Mouse (Mus musculus) adrenal gland, postnatal 0 days (tissue): ENCODE results near the gene Ildr2. TPM values are rescaled to one million over a fixed set of nuclear protein-coding genes. Genes with fewer than 3 reads are reported as not detected.

Experiments
- polyA plus RNA-seq: library from polyadenylated mRNA; unstranded; fragments of >200 nt; fragmentation: Nextera tagmentation; extraction: Ambion mirVana; gene quantifications from 2 replicates; pipeline ENCODE4 v1.2.1, GENCODE M21; 2015

The Ildr2 gene
- polyA plus RNA-seq, result 1.4 and 2.3 TPM in 2 replicates

DNA sequence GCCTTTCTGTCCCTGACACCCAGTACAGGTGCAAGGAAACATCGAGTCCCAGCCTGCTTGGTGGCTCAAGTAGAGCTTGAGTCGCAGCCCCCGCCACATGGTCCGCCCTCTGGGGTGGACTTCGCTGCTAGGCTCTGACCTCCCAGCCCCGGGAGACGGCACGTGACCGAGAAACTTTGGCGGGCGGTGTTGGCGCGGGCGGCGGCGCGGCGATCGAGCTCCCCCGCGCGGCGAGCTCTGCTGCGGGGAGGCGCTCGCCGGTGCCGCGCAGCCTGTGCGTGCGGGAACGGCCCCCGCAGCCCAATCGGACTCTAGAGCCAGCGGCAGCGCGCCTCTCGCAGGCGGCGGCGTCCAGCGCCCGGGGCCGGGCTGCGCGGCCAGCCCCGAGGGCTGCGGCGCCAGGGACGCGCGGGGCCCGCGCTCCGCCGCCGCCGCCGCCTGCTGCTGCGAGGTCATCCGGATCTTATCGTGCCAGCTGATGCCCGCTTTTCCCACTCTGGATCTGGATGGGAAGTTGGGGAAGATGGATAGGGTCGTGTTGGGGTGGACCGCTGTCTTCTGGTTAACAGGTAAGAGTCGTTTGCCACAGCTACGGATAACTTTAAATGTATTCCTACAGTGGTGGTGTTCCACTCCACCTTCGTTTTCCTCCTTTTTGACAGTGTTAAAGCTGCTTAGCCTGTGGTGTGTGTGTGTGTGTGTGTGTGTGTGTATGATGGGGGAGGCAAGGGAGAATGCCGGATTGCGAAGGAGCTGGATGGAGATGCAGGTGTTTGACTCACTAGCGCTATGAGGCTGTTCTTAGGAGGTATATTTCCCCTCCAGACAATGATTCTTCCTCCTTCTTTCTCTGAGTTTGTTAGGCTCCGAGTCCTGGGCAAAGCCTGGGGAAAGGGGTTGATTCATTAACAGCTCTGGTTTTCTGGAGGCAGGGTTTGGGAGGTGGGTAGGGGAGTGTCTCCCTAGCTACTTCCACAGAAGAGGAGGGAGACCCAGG, at the start of gene Ildr2:
Gene Ildr2, plus strand, starts transcription at position 242 of the 997 bp plus-strand sequence.

GRCm38 (mm10) chr1:166238315-166238969, 15.5 kb upstream of the Ildr2 start, which contains the start of gene Mael:
TSS of gene Mael (minus strand) at chr1:166238747.

Other genes with a start within 250 kb of the Ildr2 start
- 0.19 and 0.48 TPM in 2 replicates for gene Dusp27, start 126.2 kb upstream of the Ildr2 start, polyA plus RNA-seq
- 0.54 and 0.58 TPM in 2 replicates for gene Gpa33, start 123.9 kb upstream of the Ildr2 start, polyA plus RNA-seq
- gene Mael, start 15.4 kb upstream of the Ildr2 start, polyA plus RNA-seq, result not detected in 2 replicates
- 26.5 and 30.1 TPM in 2 replicates for gene Tada1, start 125.0 kb downstream of the Ildr2 start, polyA plus RNA-seq
- 5.1 and 5.4 TPM in 2 replicates for gene Pogk, start 155.7 kb downstream of the Ildr2 start, polyA plus RNA-seq
- gene Gm4846, start 243.4 kb downstream of the Ildr2 start, polyA plus RNA-seq, result 0.11 and 0.12 TPM in 2 replicates